Mouse (Mus musculus) CH12.LX (cell line): ENCODE results near the gene Chmp5.

Experiments used
- CHD1 ChIP-seq: IDR thresholded peaks from 2 replicates; pipeline ENCODE4 v1.6.1; 2012; ENCODE audit warnings: low read depth, low read length, improper control_type of control experiment, inconsistent platforms
- CHD2 ChIP-seq: IDR thresholded peaks from 2 replicates; pipeline ENCODE4 v1.6.1; 2011; ENCODE audit warnings: low read length, improper control_type of control experiment
- CTCF ChIP-seq, 2 experiments: IDR thresholded peaks in 1 of 2; conservative IDR thresholded peaks in 1 of 2; 2 replicates each; pipeline ENCODE4 v1.5.1; 2011 to 2012; ENCODE audit warnings: low read depth in 2 of 2, low read length in 2 of 2, improper control_type of control experiment in 1 of 2, inconsistent platforms in 1 of 2, mild to moderate bottlenecking in 1 of 2, moderate library complexity in 1 of 2
- E2F4 ChIP-seq: IDR thresholded peaks from 2 replicates; pipeline ENCODE4 v1.6.1; 2011; ENCODE audit warnings: low read depth, low read length, improper control_type of control experiment; ENCODE audit not compliant: insufficient replicate concordance
- EP300 ChIP-seq: IDR thresholded peaks from 2 replicates; pipeline ENCODE4 v1.6.1; 2011; ENCODE audit warnings: low read length, improper control_type of control experiment
- ETS1 ChIP-seq: conservative IDR thresholded peaks from 2 replicates; pipeline ENCODE4 v1.6.1; 2012; ENCODE audit warnings: low read depth, mild to moderate bottlenecking, inconsistent platforms, low read length, improper control_type of control experiment, moderate library complexity
- HCFC1 ChIP-seq: IDR thresholded peaks from 2 replicates; pipeline ENCODE4 v1.6.1; 2012; ENCODE audit warnings: low read depth, mild to moderate bottlenecking, inconsistent platforms, low read length, improper control_type of control experiment
- IRF4 ChIP-seq: IDR thresholded peaks from 2 replicates; pipeline ENCODE4 v1.6.1; 2014; ENCODE audit warnings: low read depth, mild to moderate bottlenecking, inconsistent platforms, low read length, improper control_type of control experiment
- KAT2A ChIP-seq: IDR thresholded peaks from 2 replicates; pipeline ENCODE4 v1.6.1; 2012; ENCODE audit warnings: low read length, improper control_type of control experiment, inconsistent platforms; ENCODE audit not compliant: insufficient replicate concordance
- MAX ChIP-seq: IDR thresholded peaks from 2 replicates; pipeline ENCODE4 v1.6.1; 2011; ENCODE audit warnings: low read length, improper control_type of control experiment
- POLR2A ChIP-seq: IDR thresholded peaks from 2 replicates; pipeline ENCODE4 v1.6.1; 2011; ENCODE audit warnings: low read depth, mild to moderate bottlenecking, improper control_type of control experiment, low read length
- POLR2AphosphoS2 ChIP-seq: IDR thresholded peaks from 2 replicates; pipeline ENCODE4 v1.6.1; 2011; ENCODE audit warnings: low read depth, low read length, improper control_type of control experiment
- SIN3A ChIP-seq: IDR thresholded peaks from 2 replicates; pipeline ENCODE4 v1.6.1; 2012; ENCODE audit warnings: low read length, improper control_type of control experiment, inconsistent platforms
- TCF12 ChIP-seq: IDR thresholded peaks from 2 replicates; pipeline ENCODE4 v1.6.1; 2014; ENCODE audit warnings: low read depth, mild to moderate bottlenecking, inconsistent platforms, low read length, improper control_type of control experiment

GRCm38 (mm10) chr4:40915947-40916346 lies 32.3 kb upstream of the Chmp5 start:
- TF ChIP-seq HCFC1 (no peak), POLR2A (no peak), EP300 (no peak), CTCF (conservative IDR thresholded peaks at IDR 0.05 in 1 of 2, IDR thresholded peaks at IDR 0.05 in 1 of 2; ENCODE audit: low read depth in 2 of 2, low read length in 2 of 2) (no peak), MAX (no peak), SIN3A (no peak), E2F4 (no peak), KAT2A (no peak), ETS1 (no peak), CHD2 (no peak), POLR2AphosphoS2 (no peak), IRF4 (no peak), TCF12 (no peak), CHD1 (no peak)
